Mouse (Mus musculus): ENCODE results near the gene Krtap7-1. TPM values are rescaled to one million over a fixed set of nuclear protein-coding genes. Genes with fewer than 3 reads are reported as not detected.

The Krtap7-1 gene
- total RNA-seq, 2 experiments from 2014 or later = not detected

Other genes with a start within 250 kb of the Krtap7-1 start
- gene Krtap21-1, start 104.5 kb downstream of the Krtap7-1 start, total RNA-seq (2014; fragmentation: Nextera tagmentation) = not detected in 2 replicates
- not detected in 2 replicates for gene Krtap21-1, start 104.5 kb downstream of the Krtap7-1 start, total RNA-seq (2017)
- not detected in 2 replicates for gene Krtap6-2, start 88.2 kb downstream of the Krtap7-1 start, total RNA-seq (2014; fragmentation: Nextera tagmentation)
- not detected in 2 replicates for gene Krtap6-2, start 88.2 kb downstream of the Krtap7-1 start, total RNA-seq (2017)
- not detected in 2 replicates for gene Krtap8-1, start 20.4 kb downstream of the Krtap7-1 start, total RNA-seq (2014; fragmentation: Nextera tagmentation)
- not detected in 2 replicates for gene Krtap8-1, start 20.4 kb downstream of the Krtap7-1 start, total RNA-seq (2017)
- gene Krtap11-1, start 62.9 kb upstream of the Krtap7-1 start, total RNA-seq (2014; fragmentation: Nextera tagmentation) = not detected in 2 replicates
- not detected in 2 replicates for gene Krtap11-1, start 62.9 kb upstream of the Krtap7-1 start, total RNA-seq (2017)